Mouse (Mus musculus): ENCODE data around the gene Eps8l3. TPM values are rescaled to one million over a fixed set of nuclear protein-coding genes. Genes with fewer than 3 reads are reported as not detected.
A peak's percentile ranks its signal among the peaks of the same experiment; 100 is the strongest.

Gene Eps8l3
- polyA plus RNA-seq, 1 experiment from 2014 or later, result not detected

DNA sequence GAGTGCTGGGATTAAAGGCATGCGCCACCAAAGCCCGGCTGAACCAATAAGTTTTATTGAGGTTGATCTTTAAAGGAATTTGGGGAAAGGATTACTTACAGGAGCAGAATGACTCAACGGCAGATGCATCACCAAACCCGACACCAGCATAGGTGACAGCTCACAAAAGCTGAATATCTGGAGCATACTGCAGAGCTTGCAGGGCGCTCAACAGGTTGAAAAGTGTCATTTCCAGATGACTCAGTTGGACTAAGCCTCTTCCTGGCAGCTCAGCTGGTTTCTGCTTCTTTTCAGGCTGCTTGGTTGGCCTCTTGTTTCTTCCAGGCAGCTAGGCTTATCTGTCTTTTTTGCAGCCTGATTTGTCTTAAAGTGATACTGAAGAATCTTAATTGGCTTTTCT is 41.7 kb upstream of the Eps8l3 start:
- peaks cover 19% of the 10 kb centered on the region for H3K4me1 ChIP-seq (replicated peaks; ENCODE audit: control insufficient read depth, insufficient read depth, low read length)

DNA sequence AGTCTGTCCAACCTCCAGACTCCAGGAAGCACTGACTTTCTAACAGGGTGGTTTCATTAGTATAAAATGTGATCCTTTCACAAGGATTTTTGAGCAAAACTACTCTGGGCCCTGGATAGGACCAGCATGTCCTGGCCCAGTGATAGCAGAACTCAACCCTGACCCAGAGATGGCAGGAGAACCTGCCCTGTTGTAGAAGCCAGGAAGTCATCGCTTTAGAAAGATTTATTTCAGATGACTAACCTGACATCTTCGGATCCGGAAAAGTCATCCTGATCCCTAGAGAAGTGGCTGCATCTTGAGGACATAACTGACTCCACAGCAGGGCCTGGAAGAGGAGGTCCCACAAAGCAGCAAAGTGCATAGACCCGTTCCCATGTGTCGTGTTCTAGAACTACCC is 37.2 kb upstream of the Eps8l3 start:
- Histone ChIP-seq H3K4me1 (replicated peaks; ENCODE audit: control insufficient read depth, insufficient read depth, low read length) (peaks cover 8% of the 10 kb centered on the region), H3K27ac (no peak overlapping the region), H3K27me3 (ENCODE audit: control insufficient read depth, insufficient read depth, low read length) (no peaks in the 10 kb centered on the region), H3K9ac (no peak overlapping the region), H3K4me3 (replicated peaks; ENCODE audit: low read length) (no peak overlapping the region), H3K36me3 (replicated peaks; ENCODE audit: control insufficient read depth, insufficient read depth) (no peaks in the 10 kb centered on the region), H3K4me2 (replicated peaks) (no peak overlapping the region), H3K9me3 (ENCODE audit: control insufficient read depth, low read length) (no peaks in the 10 kb centered on the region)
- ATAC-seq (ENCODE audit: low FRiP score) (no peak), DNase-seq (ENCODE audit: low spot score) (no peak)
- WGBS, result 95% methylated on average over 5 of the region's 5 CpGs

More for the DNA sequence above, 41.7 kb upstream of the Eps8l3 start:
- ATAC-seq (ENCODE audit: low FRiP score) (no peak), DNase-seq (ENCODE audit: low spot score) (no peak)
- no peak overlapping the region for H3K4me3 ChIP-seq (replicated peaks; ENCODE audit: low read length)
- H3K9ac ChIP-seq, result no peak overlapping the region
- 95% methylated on average over 5 of the region's 5 CpGs for WGBS
- H3K27ac ChIP-seq, result no peak overlapping the region
- H3K9me3 ChIP-seq (ENCODE audit: control insufficient read depth, low read length), result no peaks in the 10 kb centered on the region
- H3K27me3 ChIP-seq (ENCODE audit: control insufficient read depth, insufficient read depth, low read length), result no peaks in the 10 kb centered on the region
- H3K36me3 ChIP-seq (replicated peaks; ENCODE audit: control insufficient read depth, insufficient read depth), result no peaks in the 10 kb centered on the region
- H3K4me2 ChIP-seq (replicated peaks), result no peak overlapping the region

DNA sequence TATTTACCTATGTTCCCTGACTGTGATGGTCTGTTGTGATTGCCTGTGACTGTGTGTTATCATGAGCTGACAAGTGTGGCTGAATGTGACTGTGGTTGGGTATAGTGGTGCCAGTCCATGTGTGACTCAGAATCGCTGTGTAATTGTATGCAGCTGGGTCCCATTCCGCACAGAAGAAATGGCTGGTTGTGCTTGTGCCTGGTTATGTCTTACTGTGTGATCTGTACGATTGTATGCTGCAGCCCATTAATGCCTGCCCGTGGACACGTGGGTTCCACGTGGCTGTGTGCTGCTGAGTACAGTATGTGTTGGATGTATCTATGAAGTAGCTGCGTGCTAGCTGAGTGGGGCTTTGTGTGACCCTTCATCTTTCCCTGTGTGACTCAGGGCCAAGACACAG is 36.2 kb upstream of the Eps8l3 start:
- H3K27ac ChIP-seq, result no peak overlapping the region
- no peak overlapping the region for H3K4me2 ChIP-seq (replicated peaks)
- ATAC-seq (ENCODE audit: low FRiP score), result no peak
- no peak overlapping the region for H3K9ac ChIP-seq
- no peaks in the 10 kb centered on the region for H3K27me3 ChIP-seq (ENCODE audit: control insufficient read depth, insufficient read depth, low read length)
- WGBS, result 92% methylated on average over 7 of the region's 7 CpGs
- H3K4me1 ChIP-seq (replicated peaks; ENCODE audit: control insufficient read depth, insufficient read depth, low read length), result peaks cover 9% of the 10 kb centered on the region
- H3K36me3 ChIP-seq (replicated peaks; ENCODE audit: control insufficient read depth, insufficient read depth), result no peaks in the 10 kb centered on the region
- no peaks in the 10 kb centered on the region for H3K9me3 ChIP-seq (ENCODE audit: control insufficient read depth, low read length)
- H3K4me3 ChIP-seq (replicated peaks; ENCODE audit: low read length), result no peak overlapping the region
- no peak for DNase-seq (ENCODE audit: low spot score)

DNA sequence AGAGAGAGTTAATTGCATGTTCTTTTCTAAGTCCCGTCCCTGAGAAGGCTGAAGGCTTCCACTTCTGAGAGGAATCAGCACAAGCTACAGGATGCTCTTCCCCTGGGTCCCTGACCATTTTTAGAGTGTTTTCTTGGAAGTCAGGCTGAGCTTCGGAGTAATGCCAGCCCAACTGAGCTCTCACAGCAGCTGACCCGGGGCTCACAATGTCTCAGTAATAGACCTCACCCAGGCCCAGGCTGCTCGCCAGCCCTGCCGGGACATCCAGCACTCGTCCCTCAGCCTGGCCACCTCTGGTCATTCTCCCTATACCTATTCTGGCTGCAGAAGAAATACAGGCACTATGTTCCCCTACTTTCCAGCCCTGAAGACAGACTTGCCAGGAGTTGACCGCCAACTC is 35.7 kb upstream of the Eps8l3 start:
- H3K27ac ChIP-seq, result no peak overlapping the region
- no peak for DNase-seq (ENCODE audit: low spot score)
- WGBS, result 78% methylated on average over 7 of the region's 7 CpGs

DNA sequence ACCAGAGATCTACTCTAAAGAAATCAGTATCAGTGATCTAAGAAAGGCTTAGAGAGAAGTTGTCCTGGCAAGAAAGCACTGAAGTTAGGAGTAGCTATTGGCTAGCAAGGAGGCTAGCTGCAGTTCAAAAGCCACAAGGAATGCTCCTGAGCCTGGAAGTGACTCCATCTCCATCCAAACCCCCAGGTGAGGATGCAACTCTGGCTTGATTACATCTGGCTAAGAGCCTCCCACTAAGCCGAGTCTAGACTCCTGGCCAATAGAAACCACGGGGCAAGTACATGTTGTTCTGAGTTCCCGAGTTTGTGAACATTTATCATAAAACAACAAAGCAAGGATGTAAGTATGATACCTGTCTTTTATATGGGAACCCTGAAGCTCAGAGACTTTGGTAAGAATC is 33.6 kb upstream of the Eps8l3 start:
- ATAC-seq (ENCODE audit: low FRiP score), result no peak
- Histone ChIP-seq H3K4me2 (replicated peaks) (no peak overlapping the region), H3K4me3 (replicated peaks; ENCODE audit: low read length) (no peak overlapping the region), H3K27ac (no peak overlapping the region), H3K9me3 (ENCODE audit: control insufficient read depth, low read length) (no peaks in the 10 kb centered on the region), H3K9ac (no peak overlapping the region), H3K4me1 (replicated peaks; ENCODE audit: control insufficient read depth, insufficient read depth, low read length) (peaks cover 15% of the 10 kb centered on the region), H3K27me3 (ENCODE audit: control insufficient read depth, insufficient read depth, low read length) (no peaks in the 10 kb centered on the region), H3K36me3 (replicated peaks; ENCODE audit: control insufficient read depth, insufficient read depth) (no peaks in the 10 kb centered on the region)
- WGBS, result 92% methylated on average over 3 of the region's 3 CpGs
- DNase-seq (ENCODE audit: low spot score), result no peak

More for the DNA sequence above, 35.7 kb upstream of the Eps8l3 start:
- no peak for ATAC-seq (ENCODE audit: low FRiP score)
- Histone ChIP-seq H3K4me2 (replicated peaks) (no peak overlapping the region), H3K9ac (no peak overlapping the region), H3K4me1 (replicated peaks; ENCODE audit: control insufficient read depth, insufficient read depth, low read length) (peaks cover 9% of the 10 kb centered on the region), H3K4me3 (replicated peaks; ENCODE audit: low read length) (no peak overlapping the region), H3K27me3 (ENCODE audit: control insufficient read depth, insufficient read depth, low read length) (no peaks in the 10 kb centered on the region), H3K36me3 (replicated peaks; ENCODE audit: control insufficient read depth, insufficient read depth) (no peaks in the 10 kb centered on the region), H3K9me3 (ENCODE audit: control insufficient read depth, low read length) (no peaks in the 10 kb centered on the region)

DNA sequence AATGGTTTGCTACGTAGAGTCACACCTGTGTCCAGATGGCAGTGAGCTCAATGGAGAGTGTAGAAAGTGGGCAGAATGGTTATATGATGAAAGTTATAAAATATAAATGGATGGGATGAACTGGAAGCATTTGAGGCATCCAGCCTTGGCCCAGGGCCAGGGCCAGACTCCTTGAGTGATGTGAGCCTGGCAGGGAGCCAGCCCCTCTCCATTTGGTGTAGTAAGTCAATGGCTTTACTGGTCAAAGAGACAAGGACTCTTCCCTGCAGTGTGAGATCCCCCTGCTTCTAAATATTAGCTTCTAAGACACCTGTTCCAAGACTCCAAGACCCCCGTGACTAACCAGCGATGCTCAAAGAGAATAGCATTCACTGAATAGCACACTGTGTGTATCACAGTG is 33.0 kb upstream of the Eps8l3 start:
- H3K9me3 ChIP-seq (ENCODE audit: control insufficient read depth, low read length), result no peaks in the 10 kb centered on the region
- no peak overlapping the region for H3K27ac ChIP-seq
- no peak overlapping the region for H3K4me3 ChIP-seq (replicated peaks; ENCODE audit: low read length)
- DNase-seq (ENCODE audit: low spot score), result peak; percentile 71
- no peak overlapping the region for H3K4me2 ChIP-seq (replicated peaks)
- ATAC-seq (ENCODE audit: low FRiP score), result 0 out of 2 replicates have a peak, but pooled peaks have one; percentile 26
- no peak overlapping the region for H3K9ac ChIP-seq
- H3K36me3 ChIP-seq (replicated peaks; ENCODE audit: control insufficient read depth, insufficient read depth), result no peaks in the 10 kb centered on the region
- peaks cover 20% of the 10 kb centered on the region for H3K4me1 ChIP-seq (replicated peaks; ENCODE audit: control insufficient read depth, insufficient read depth, low read length)
- no peaks in the 10 kb centered on the region for H3K27me3 ChIP-seq (ENCODE audit: control insufficient read depth, insufficient read depth, low read length)
- 70% methylated on average over 3 of the region's 3 CpGs for WGBS

DNA sequence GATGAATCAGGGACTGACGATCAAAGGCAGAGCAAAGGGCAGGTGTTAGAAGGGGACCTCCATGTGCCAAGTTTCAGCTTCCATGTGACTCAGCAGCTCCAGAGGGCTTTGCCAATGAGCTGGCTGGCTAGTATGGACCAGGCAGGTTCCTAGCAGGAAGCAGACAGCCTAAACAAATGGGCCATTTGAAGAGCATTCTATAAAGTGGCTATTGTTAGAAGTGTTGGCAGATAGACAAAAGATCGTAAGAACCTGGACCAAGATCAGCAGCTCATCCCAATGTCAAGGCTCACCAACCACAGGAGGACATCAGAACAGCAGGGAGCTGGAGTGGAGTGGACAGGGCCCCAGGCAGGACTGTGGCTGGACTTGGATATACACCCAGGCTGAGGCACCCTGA is 32.5 kb upstream of the Eps8l3 start:
- DNase-seq (ENCODE audit: low spot score) (no peak), ATAC-seq (ENCODE audit: low FRiP score) (no peak)
- Histone ChIP-seq H3K4me2 (replicated peaks) (no peak overlapping the region), H3K4me3 (replicated peaks; ENCODE audit: low read length) (no peak overlapping the region), H3K4me1 (replicated peaks; ENCODE audit: control insufficient read depth, insufficient read depth, low read length) (peaks cover 25% of the 10 kb centered on the region), H3K9ac (no peak overlapping the region), H3K9me3 (ENCODE audit: control insufficient read depth, low read length) (no peaks in the 10 kb centered on the region), H3K27ac (no peak overlapping the region), H3K27me3 (ENCODE audit: control insufficient read depth, insufficient read depth, low read length) (no peaks in the 10 kb centered on the region), H3K36me3 (replicated peaks; ENCODE audit: control insufficient read depth, insufficient read depth) (no peaks in the 10 kb centered on the region)
- 66% methylated on average over 2 of the region's 2 CpGs for WGBS

DNA sequence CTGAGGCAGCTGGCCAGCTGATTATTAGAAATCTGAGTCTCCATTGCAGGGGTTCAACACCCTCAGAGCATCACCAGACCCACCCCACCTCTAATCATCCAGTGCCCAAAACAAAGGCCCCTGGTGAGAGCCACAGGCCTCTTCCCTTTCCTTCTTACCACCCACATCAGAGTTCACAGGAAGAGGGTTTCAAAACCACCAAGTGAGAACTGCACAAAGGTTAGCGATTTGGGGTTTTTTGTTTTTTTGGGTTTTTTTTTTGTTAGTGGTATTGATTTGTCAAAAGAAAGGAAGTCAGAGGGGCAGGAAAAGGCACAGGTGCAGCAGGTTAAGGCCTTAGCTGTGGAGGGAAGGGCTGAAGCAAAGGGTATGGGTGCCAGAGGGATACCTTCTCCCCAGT is 30.9 kb upstream of the Eps8l3 start:
- 89% methylated on average over 1 of the region's 1 CpGs for WGBS
- ATAC-seq (ENCODE audit: low FRiP score) (no peak), DNase-seq (ENCODE audit: low spot score) (no peak)
- peaks cover 40% of the 10 kb centered on the region for H3K4me1 ChIP-seq (replicated peaks; ENCODE audit: control insufficient read depth, insufficient read depth, low read length)
- no peak overlapping the region for H3K4me2 ChIP-seq (replicated peaks)
- H3K4me3 ChIP-seq (replicated peaks; ENCODE audit: low read length), result no peak overlapping the region
- no peaks in the 10 kb centered on the region for H3K27me3 ChIP-seq (ENCODE audit: control insufficient read depth, insufficient read depth, low read length)
- no peaks in the 10 kb centered on the region for H3K9me3 ChIP-seq (ENCODE audit: control insufficient read depth, low read length)
- H3K27ac ChIP-seq, result no peak overlapping the region
- no peak overlapping the region for H3K9ac ChIP-seq
- H3K36me3 ChIP-seq (replicated peaks; ENCODE audit: control insufficient read depth, insufficient read depth), result no peaks in the 10 kb centered on the region

DNA sequence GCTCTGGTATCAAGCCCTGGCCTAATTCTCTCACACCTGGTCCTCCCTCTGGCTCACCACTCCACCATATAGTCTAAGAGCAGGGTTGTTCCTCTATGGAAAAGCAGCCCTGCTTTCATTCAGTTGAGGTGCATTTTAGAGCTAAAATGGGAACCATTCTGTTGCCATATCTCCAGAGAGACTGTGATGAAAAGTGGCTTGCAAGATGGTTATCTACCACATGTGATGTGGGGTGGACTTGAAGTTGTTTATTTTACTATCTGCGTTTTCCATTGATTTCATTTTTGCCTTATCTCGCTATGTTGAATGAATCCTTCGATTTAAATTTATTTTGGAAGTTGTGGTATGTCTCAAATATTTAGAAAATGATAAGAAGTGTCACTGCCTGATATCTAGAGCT is 30.2 kb upstream of the Eps8l3 start:
- 92% methylated on average over 3 of the region's 3 CpGs for WGBS
- no peaks in the 10 kb centered on the region for H3K36me3 ChIP-seq (replicated peaks; ENCODE audit: control insufficient read depth, insufficient read depth)
- H3K9ac ChIP-seq, result no peak overlapping the region
- no peaks in the 10 kb centered on the region for H3K9me3 ChIP-seq (ENCODE audit: control insufficient read depth, low read length)
- no peak overlapping the region for H3K27ac ChIP-seq
- H3K4me3 ChIP-seq (replicated peaks; ENCODE audit: low read length), result no peak overlapping the region
- ATAC-seq (ENCODE audit: low FRiP score) (no peak), DNase-seq (ENCODE audit: low spot score) (no peak)
- H3K27me3 ChIP-seq (ENCODE audit: control insufficient read depth, insufficient read depth, low read length), result no peaks in the 10 kb centered on the region
- peaks cover 40% of the 10 kb centered on the region for H3K4me1 ChIP-seq (replicated peaks; ENCODE audit: control insufficient read depth, insufficient read depth, low read length)
- no peak overlapping the region for H3K4me2 ChIP-seq (replicated peaks)

DNA sequence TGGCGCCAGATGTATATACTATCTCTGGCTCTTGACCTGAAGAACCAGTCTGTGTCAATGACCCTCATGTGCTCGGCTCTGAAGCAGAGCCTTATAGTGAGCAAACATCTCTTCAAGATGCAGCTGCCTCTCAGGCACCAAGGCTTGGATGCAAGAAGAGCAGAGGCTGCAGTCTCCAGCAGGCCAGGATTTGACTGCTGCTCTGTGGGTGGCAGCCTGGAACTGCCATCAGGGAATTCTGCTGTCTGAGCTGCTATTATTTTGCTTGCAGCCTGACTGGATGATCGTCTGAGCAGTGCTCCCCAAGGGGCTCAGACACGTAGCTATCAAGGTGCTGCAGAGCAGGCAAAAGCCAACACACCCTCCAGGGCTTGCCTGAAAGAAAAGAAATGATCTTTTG is 28.9 kb upstream of the Eps8l3 start:
- 35% methylated on average over 4 of the region's 4 CpGs for WGBS
- H3K27ac ChIP-seq, result no peak overlapping the region
- H3K36me3 ChIP-seq (replicated peaks; ENCODE audit: control insufficient read depth, insufficient read depth), result no peaks in the 10 kb centered on the region
- no peak overlapping the region for H3K4me2 ChIP-seq (replicated peaks)
- peaks cover 40% of the 10 kb centered on the region for H3K4me1 ChIP-seq (replicated peaks; ENCODE audit: control insufficient read depth, insufficient read depth, low read length)
- ATAC-seq (ENCODE audit: low FRiP score) (no peak), DNase-seq (ENCODE audit: low spot score) (no peak)
- no peak overlapping the region for H3K9ac ChIP-seq
- no peaks in the 10 kb centered on the region for H3K9me3 ChIP-seq (ENCODE audit: control insufficient read depth, low read length)
- no peaks in the 10 kb centered on the region for H3K27me3 ChIP-seq (ENCODE audit: control insufficient read depth, insufficient read depth, low read length)
- H3K4me3 ChIP-seq (replicated peaks; ENCODE audit: low read length), result no peak overlapping the region
